Mouse (Mus musculus): Measurements from ENCODE around the gene Atrnl1. TPM values are rescaled to one million over a fixed set of nuclear protein-coding genes. Genes with fewer than 3 reads are reported as not detected.
A peak's percentile ranks its signal among the peaks of the same experiment; 100 is the strongest.

The Atrnl1 gene
- polyA plus RNA-seq, 1 experiment from 2014 or later = 5.5 TPM

GRCm38 (mm10) chr19:58095776-58096175, 484.9 kb downstream of the Atrnl1 start:
- Histone ChIP-seq H3K4me1 (ENCODE audit: control insufficient read depth, insufficient read depth, low read length) (no peaks in the 10 kb centered on the region), H3K36me3 (ENCODE audit: control insufficient read depth, insufficient read depth, low read length) (no peaks in the 10 kb centered on the region), H3K4me3 (replicated peaks; ENCODE audit: low read length) (no peak overlapping the region), H3K9ac (ENCODE audit: low read length) (no peak overlapping the region), H3K27ac (ENCODE audit: low read length) (no peak overlapping the region), H3K4me2 (ENCODE audit: low read depth, low read length) (no peak overlapping the region), H3K9me3 (replicated peaks; ENCODE audit: control insufficient read depth, low read length) (0 out of 2 replicates have a peak, but pooled peaks cover 3% of the 10 kb centered on the region), H3K27me3 (ENCODE audit: control insufficient read depth, insufficient read depth, low read length) (no peaks in the 10 kb centered on the region)
- ATAC-seq (ENCODE audit: insufficient read depth, low FRiP score) = no peak
- 80% methylated on average over 7 of the region's 7 CpGs for WGBS

GRCm38 (mm10) chr19:58097195-58097594, 486.4 kb downstream of the Atrnl1 start:
- no peaks in the 10 kb centered on the region for H3K4me1 ChIP-seq (ENCODE audit: control insufficient read depth, insufficient read depth, low read length)
- 90% methylated on average over 2 of the region's 2 CpGs for WGBS
- no peak for ATAC-seq (ENCODE audit: insufficient read depth, low FRiP score)
- H3K36me3 ChIP-seq (ENCODE audit: control insufficient read depth, insufficient read depth, low read length) = no peaks in the 10 kb centered on the region
- H3K4me2 ChIP-seq (ENCODE audit: low read depth, low read length) = no peak overlapping the region
- H3K27me3 ChIP-seq (ENCODE audit: control insufficient read depth, insufficient read depth, low read length) = no peaks in the 10 kb centered on the region
- H3K27ac ChIP-seq (ENCODE audit: low read length) = no peak overlapping the region
- 0 out of 2 replicates have a peak, but pooled peaks cover 3% of the 10 kb centered on the region for H3K9me3 ChIP-seq (replicated peaks; ENCODE audit: control insufficient read depth, low read length)
- H3K4me3 ChIP-seq (replicated peaks; ENCODE audit: low read length) = no peak overlapping the region
- no peak overlapping the region for H3K9ac ChIP-seq (ENCODE audit: low read length)

- no peaks in the 10 kb centered on the region for H3K4me1 ChIP-seq (ENCODE audit: control insufficient read depth, insufficient read depth, low read length)
- no peak overlapping the region for H3K9ac ChIP-seq (ENCODE audit: low read length)
- H3K9me3 ChIP-seq (replicated peaks; ENCODE audit: control insufficient read depth, low read length) = 0 out of 2 replicates have a peak, but pooled peaks cover 3% of the 10 kb centered on the region
- no peak overlapping the region for H3K4me2 ChIP-seq (ENCODE audit: low read depth, low read length)
- H3K27me3 ChIP-seq (ENCODE audit: control insufficient read depth, insufficient read depth, low read length) = no peaks in the 10 kb centered on the region
- no peaks in the 10 kb centered on the region for H3K36me3 ChIP-seq (ENCODE audit: control insufficient read depth, insufficient read depth, low read length)
- H3K27ac ChIP-seq (ENCODE audit: low read length) = no peak overlapping the region
- no peak overlapping the region for H3K4me3 ChIP-seq (replicated peaks; ENCODE audit: low read length)
- no peak for ATAC-seq (ENCODE audit: insufficient read depth, low FRiP score)
- 83% methylated on average over 5 of the region's 5 CpGs for WGBS
Measured at GRCm38 (mm10) chr19:58099539-58099938, 488.7 kb downstream of the Atrnl1 start.

GRCm38 (mm10) chr19:58100381-58100780, 489.5 kb downstream of the Atrnl1 start:
- Histone ChIP-seq H3K4me2 (ENCODE audit: low read depth, low read length) (no peak overlapping the region), H3K4me1 (ENCODE audit: control insufficient read depth, insufficient read depth, low read length) (no peaks in the 10 kb centered on the region), H3K4me3 (replicated peaks; ENCODE audit: low read length) (no peak overlapping the region), H3K27ac (ENCODE audit: low read length) (no peak overlapping the region), H3K9me3 (replicated peaks; ENCODE audit: control insufficient read depth, low read length) (0 out of 2 replicates have a peak, but pooled peaks cover 3% of the 10 kb centered on the region), H3K27me3 (ENCODE audit: control insufficient read depth, insufficient read depth, low read length) (no peaks in the 10 kb centered on the region), H3K9ac (ENCODE audit: low read length) (no peak overlapping the region), H3K36me3 (ENCODE audit: control insufficient read depth, insufficient read depth, low read length) (no peaks in the 10 kb centered on the region)
- 63% methylated on average over 4 of the region's 4 CpGs for WGBS
- ATAC-seq (ENCODE audit: insufficient read depth, low FRiP score) = no peak

- H3K4me3 ChIP-seq (replicated peaks; ENCODE audit: low read length) = no peak overlapping the region
- H3K27me3 ChIP-seq (ENCODE audit: control insufficient read depth, insufficient read depth, low read length) = no peaks in the 10 kb centered on the region
- H3K36me3 ChIP-seq (ENCODE audit: control insufficient read depth, insufficient read depth, low read length) = no peaks in the 10 kb centered on the region
- no peak overlapping the region for H3K27ac ChIP-seq (ENCODE audit: low read length)
- no peak overlapping the region for H3K9ac ChIP-seq (ENCODE audit: low read length)
- 0 out of 2 replicates have a peak, but pooled peaks cover 3% of the 10 kb centered on the region for H3K9me3 ChIP-seq (replicated peaks; ENCODE audit: control insufficient read depth, low read length)
- 59% methylated on average over 7 of the region's 7 CpGs for WGBS
- H3K4me1 ChIP-seq (ENCODE audit: control insufficient read depth, insufficient read depth, low read length) = no peaks in the 10 kb centered on the region
- H3K4me2 ChIP-seq (ENCODE audit: low read depth, low read length) = no peak overlapping the region
- peak; percentile 58; the same call in 1 of the 2 replicates for ATAC-seq (ENCODE audit: insufficient read depth, low FRiP score)
Measured at GRCm38 (mm10) chr19:58104544-58104943, 493.7 kb downstream of the Atrnl1 start.

GRCm38 (mm10) chr19:58107632-58108031, 496.8 kb downstream of the Atrnl1 start:
- no peak for ATAC-seq (ENCODE audit: insufficient read depth, low FRiP score)
- H3K4me3 ChIP-seq (replicated peaks; ENCODE audit: low read length) = no peak overlapping the region
- WGBS = 82% methylated on average over 10 of the region's 10 CpGs

GRCm38 (mm10) chr19:58110491-58110890, 499.7 kb downstream of the Atrnl1 start:
- 93% methylated on average over 3 of the region's 3 CpGs for WGBS
- H3K9ac ChIP-seq (ENCODE audit: low read length) = no peak overlapping the region
- H3K9me3 ChIP-seq (replicated peaks; ENCODE audit: control insufficient read depth, low read length) = no peaks in the 10 kb centered on the region
- ATAC-seq (ENCODE audit: insufficient read depth, low FRiP score) = no peak
- H3K36me3 ChIP-seq (ENCODE audit: control insufficient read depth, insufficient read depth, low read length) = no peaks in the 10 kb centered on the region
- no peak overlapping the region for H3K4me2 ChIP-seq (ENCODE audit: low read depth, low read length)
- H3K27ac ChIP-seq (ENCODE audit: low read length) = no peak overlapping the region
- no peak overlapping the region for H3K4me3 ChIP-seq (replicated peaks; ENCODE audit: low read length)
- H3K27me3 ChIP-seq (ENCODE audit: control insufficient read depth, insufficient read depth, low read length) = no peaks in the 10 kb centered on the region
- H3K4me1 ChIP-seq (ENCODE audit: control insufficient read depth, insufficient read depth, low read length) = no peaks in the 10 kb centered on the region

More at GRCm38 (mm10) chr19:58107632-58108031, 496.8 kb downstream of the Atrnl1 start:
- H3K36me3 ChIP-seq (ENCODE audit: control insufficient read depth, insufficient read depth, low read length) = no peaks in the 10 kb centered on the region
- H3K4me1 ChIP-seq (ENCODE audit: control insufficient read depth, insufficient read depth, low read length) = no peaks in the 10 kb centered on the region
- no peak overlapping the region for H3K27ac ChIP-seq (ENCODE audit: low read length)
- no peaks in the 10 kb centered on the region for H3K27me3 ChIP-seq (ENCODE audit: control insufficient read depth, insufficient read depth, low read length)
- H3K4me2 ChIP-seq (ENCODE audit: low read depth, low read length) = no peak overlapping the region
- H3K9me3 ChIP-seq (replicated peaks; ENCODE audit: control insufficient read depth, low read length) = no peaks in the 10 kb centered on the region
- no peak overlapping the region for H3K9ac ChIP-seq (ENCODE audit: low read length)

GRCm38 (mm10) chr19:58111291-58111690, 500.5 kb downstream of the Atrnl1 start:
- no peak overlapping the region for H3K4me2 ChIP-seq (ENCODE audit: low read depth, low read length)
- H3K27me3 ChIP-seq (ENCODE audit: control insufficient read depth, insufficient read depth, low read length) = no peaks in the 10 kb centered on the region
- H3K9ac ChIP-seq (ENCODE audit: low read length) = no peak overlapping the region
- H3K4me3 ChIP-seq (replicated peaks; ENCODE audit: low read length) = no peak overlapping the region
- WGBS = 89% methylated on average over 6 of the region's 6 CpGs
- H3K36me3 ChIP-seq (ENCODE audit: control insufficient read depth, insufficient read depth, low read length) = no peaks in the 10 kb centered on the region
- H3K27ac ChIP-seq (ENCODE audit: low read length) = no peak overlapping the region
- no peak for ATAC-seq (ENCODE audit: insufficient read depth, low FRiP score)
- H3K9me3 ChIP-seq (replicated peaks; ENCODE audit: control insufficient read depth, low read length) = no peaks in the 10 kb centered on the region
- H3K4me1 ChIP-seq (ENCODE audit: control insufficient read depth, insufficient read depth, low read length) = no peaks in the 10 kb centered on the region

GRCm38 (mm10) chr19:58112151-58112550, 501.3 kb downstream of the Atrnl1 start:
- H3K9me3 ChIP-seq (replicated peaks; ENCODE audit: control insufficient read depth, low read length) = no peaks in the 10 kb centered on the region
- no peak overlapping the region for H3K4me2 ChIP-seq (ENCODE audit: low read depth, low read length)
- H3K9ac ChIP-seq (ENCODE audit: low read length) = no peak overlapping the region
- H3K36me3 ChIP-seq (ENCODE audit: control insufficient read depth, insufficient read depth, low read length) = no peaks in the 10 kb centered on the region
- H3K27ac ChIP-seq (ENCODE audit: low read length) = no peak overlapping the region
- no peak for ATAC-seq (ENCODE audit: insufficient read depth, low FRiP score)
- no peak overlapping the region for H3K4me3 ChIP-seq (replicated peaks; ENCODE audit: low read length)
- H3K27me3 ChIP-seq (ENCODE audit: control insufficient read depth, insufficient read depth, low read length) = no peaks in the 10 kb centered on the region
- WGBS = 73% methylated on average over 5 of the region's 5 CpGs
- no peaks in the 10 kb centered on the region for H3K4me1 ChIP-seq (ENCODE audit: control insufficient read depth, insufficient read depth, low read length)
